In genomic region chr17:44654503-44654902, GRCm38 (mm10) we compare ENCODE assay signal across 8 mouse cellular contexts.
DNase-seq lines count a peak whose midpoint lies in the region; ATAC-seq and TF ChIP-seq lines count a peak whose summit lies in the region.
"Had no signal": no experiment of that assay in that cellular context is flagged by ENCODE, and none has a peak within 500 bp of the region (broad histone marks: within the 10 kb centered on the region; RNA-seq: fewer than 3 reads in every experiment).

No protein-coding gene starts in this region.

- TF ChIP-seq RAD21 in MEL (IDR thresholded peaks at IDR 0.05; ENCODE audit: low read depth, low read length) = no peak

- no peaks in the 10 kb centered on the region for H3K79me2 ChIP-seq in MEL (ENCODE audit: control insufficient read depth, insufficient read depth, low read length, poor library complexity)

- no peak for TF ChIP-seq CTCF in MEL (IDR thresholded peaks at IDR 0.05 in 2 of 3, conservative IDR thresholded peaks at IDR 0.05 in 1 of 3; ENCODE audit: control insufficient read depth in 1 of 3, insufficient read depth in 1 of 3, low read depth in 2 of 3, low read length in 3 of 3, poor library complexity in 1 of 3, severe bottlenecking in 1 of 3)

- ATAC-seq in neutrophil, adult 5-6 weeks (ENCODE audit: extremely low read depth, insufficient number of reproducible peaks, low FRiP score, poor library complexity, severe bottlenecking) = peak; percentile 75

- H3K27ac ChIP-seq in MEL (ENCODE audit: control insufficient read depth, low read depth, low read length) = no peak overlapping the region
- H3K27ac ChIP-seq in limb, embryonic 10.5 days = no peak overlapping the region

- H3K36me3 ChIP-seq in MEL (ENCODE audit: control insufficient read depth in 1 of 2, insufficient read depth in 2 of 2, low read length in 2 of 2) = peaks cover 0 to 6% of the 10 kb centered on the region in 2 experiments; a peak in 1 of 4 replicates
- H3K36me3 ChIP-seq in limb, embryonic 10.5 days = no peaks in the 10 kb centered on the region

- no peaks in the 10 kb centered on the region for H3K9me3 ChIP-seq in MEL (replicated peaks; ENCODE audit: insufficient read depth, low read length)
- no peaks in the 10 kb centered on the region for H3K9me3 ChIP-seq in limb, embryonic 10.5 days (replicated peaks)

- H3K4me3 ChIP-seq in MEL (ENCODE audit: control insufficient read depth in 1 of 2, insufficient read depth in 1 of 2, low read depth in 2 of 2, low read length in 2 of 2) = no peak overlapping the region
- no peak overlapping the region for H3K4me3 ChIP-seq in limb, embryonic 10.5 days

- H3K27me3 ChIP-seq in MEL (ENCODE audit: control insufficient read depth in 1 of 2, insufficient read depth in 2 of 2, low read length in 2 of 2) = no peaks in the 10 kb centered on the region
- H3K27me3 ChIP-seq in limb, embryonic 10.5 days (ENCODE audit: low read depth, poor library complexity, severe bottlenecking) = no peaks in the 10 kb centered on the region

- no peak overlapping the region for H3K9ac ChIP-seq in MEL (ENCODE audit: control insufficient read depth, low read depth, low read length, poor library complexity, severe bottlenecking)

- no peak for TF ChIP-seq POLR2A in MEL (IDR thresholded peaks at IDR 0.05; ENCODE audit: control insufficient read depth in 1 of 2, insufficient read depth in 1 of 2, low read depth in 1 of 2, low read length in 2 of 2, poor library complexity in 1 of 2)

- peak; percentile 51 to 53 for DNase-seq in B cell, adult 2 months
- DNase-seq in MEL (ENCODE audit: low read depth, low spot score) = peak; percentile 25
- DNase-seq in cerebellum, postnatal 36 days = peak; percentile 3 to 10
- DNase-seq in urinary bladder, adult 2 months (ENCODE audit: low spot score) = no peak
- DNase-seq in ovary, postnatal 10 days (ENCODE audit: low spot score) = no peak
- no peak for DNase-seq in limb, embryonic 10.5 days (ENCODE audit: low spot score)
- DNase-seq: kidney, postnatal 10 days had no signal

- H3K4me1 ChIP-seq in MEL (ENCODE audit: control insufficient read depth in 1 of 2, insufficient read depth in 2 of 2, low read length in 2 of 2) = peaks cover 0 to 6% of the 10 kb centered on the region in 2 experiments; a peak in 3 of 4 replicates
- H3K4me1 ChIP-seq in limb, embryonic 10.5 days = peaks cover 3% of the 10 kb centered on the region; the same call in 1 of the 2 replicates

- WGBS in limb, embryonic 10.5 days = 75% methylated on average over 4 of the region's 4 CpGs

- TF ChIP-seq EP300 in MEL (IDR thresholded peaks at IDR 0.05; ENCODE audit: low read depth in 1 of 2, low read length in 2 of 2) = peak; percentile 28 to 35; a peak in 1 of 4 replicates

TF ChIP-seq in MEL, 35 proteins besides CTCF, POLR2A, EP300 and RAD21:
- no peak for TF ChIP-seq MAZ (IDR thresholded peaks at IDR 0.05; ENCODE audit: low read depth, low read length)
- TF ChIP-seq MXI1 (IDR thresholded peaks at IDR 0.05; ENCODE audit: low read depth, low read length) = no peak
- TF ChIP-seq SMC3 (IDR thresholded peaks at IDR 0.05; ENCODE audit: low read depth, low read length) = no peak
- TF ChIP-seq USF1 (IDR thresholded peaks at IDR 0.05; ENCODE audit: low read depth, low read length) = no peak
- no peak for TF ChIP-seq ZC3H11A (IDR thresholded peaks at IDR 0.05; ENCODE audit: low read depth, low read length)
- TF ChIP-seq MEF2A (IDR thresholded peaks at IDR 0.05; ENCODE audit: extremely low read depth, insufficient replicate concordance, low read depth, low read length, poor library complexity, severe bottlenecking) = no peak
- TF ChIP-seq RCOR1 (IDR thresholded peaks at IDR 0.05; ENCODE audit: low read depth, low read length) = no peak
- no peak for TF ChIP-seq ZMIZ1 (IDR thresholded peaks at IDR 0.05; ENCODE audit: low read depth, low read length)
- no peak for TF ChIP-seq MYC (IDR thresholded peaks at IDR 0.05; ENCODE audit: low read depth, low read length)

Comparison
In these comparisons a context has a peak if more than half of its experiments do, and no peak if none do; other contexts are left out.
1. DNase-seq: peak in B cell, adult 2 months (2 of 2), MEL (single experiment) and cerebellum, postnatal 36 days (2 of 2); none in urinary bladder, adult 2 months (single experiment), ovary, postnatal 10 days (single experiment) and limb, embryonic 10.5 days (single experiment).